In genomic region chr2:135836426-135836825, GRCm38 (mm10) we compare ENCODE assay signal across 19 mouse cellular contexts.
DNase-seq lines count a peak whose midpoint lies in the region; ATAC-seq lines count a peak whose summit lies in the region.
"Had no signal": no experiment of that assay in that cellular context is flagged by ENCODE, and none has a peak within 500 bp of the region (broad histone marks: within the 10 kb centered on the region; RNA-seq: fewer than 3 reads in every experiment).

No protein-coding gene starts in this region.

- H3K4me1 ChIP-seq in midbrain, embryonic 11.5 days (ENCODE audit: control insufficient read depth, insufficient read depth, low read length): no peaks in the 10 kb centered on the region
- no peaks in the 10 kb centered on the region for H3K4me1 ChIP-seq in midbrain, embryonic 14.5 days (ENCODE audit: control insufficient read depth, insufficient read depth, low read length)
- H3K4me1 ChIP-seq: hindbrain, embryonic 15.5 days; limb, embryonic 15.5 days had no signal

- H3K27ac ChIP-seq in midbrain, embryonic 11.5 days (ENCODE audit: low read depth, low read length): no peak overlapping the region
- no peak overlapping the region for H3K27ac ChIP-seq in midbrain, embryonic 14.5 days (replicated peaks; ENCODE audit: low read depth, low read length)
- H3K27ac ChIP-seq: hindbrain, embryonic 15.5 days; limb, embryonic 15.5 days; liver, embryonic 14.5 days; midbrain, embryonic 13.5 days had no signal

- H3K36me3 ChIP-seq in midbrain, embryonic 11.5 days (ENCODE audit: control insufficient read depth, insufficient read depth, low read length): no peaks in the 10 kb centered on the region
- H3K36me3 ChIP-seq in midbrain, embryonic 14.5 days (ENCODE audit: control insufficient read depth, insufficient read depth, low read length): no peaks in the 10 kb centered on the region
- H3K36me3 ChIP-seq: heart, embryonic 12.5 days; hindbrain, embryonic 15.5 days; limb, embryonic 15.5 days; midbrain, embryonic 13.5 days had no signal

- no peak overlapping the region for H3K4me2 ChIP-seq in midbrain, embryonic 11.5 days
- H3K4me2 ChIP-seq in midbrain, embryonic 14.5 days (ENCODE audit: low read length): no peak overlapping the region
- H3K4me2 ChIP-seq: heart, embryonic 12.5 days; hindbrain, embryonic 15.5 days; limb, embryonic 15.5 days; lung, embryonic 14.5 days; midbrain, embryonic 13.5 days had no signal

- intact Hi-C loops in heart, postnatal 25 days (cut with DNase I): no loop called here

- peak; percentile 75 for DNase-seq in heart, adult 11 months
- DNase-seq in heart, postnatal 25 days (ENCODE audit: low spot score): no peak
- DNase-seq in midbrain, embryonic 11.5 days (ENCODE audit: low spot score, missing footprints): peak; percentile 35
- DNase-seq in midbrain, embryonic 14.5 days: no peak
- peak; percentile 94 for DNase-seq in cerebellum, adult 9-11 months
- DNase-seq in spleen, postnatal 36 days (ENCODE audit: low spot score in 2 of 2): no peak
- no peak for DNase-seq in layer of hippocampus, adult 11-12 months (ENCODE audit: low spot score)
- DNase-seq: adrenal gland, postnatal 25 days; kidney, postnatal 36 days; lung, embryonic 14.5 days; right cerebral cortex, postnatal 25 days; thymus, postnatal 14 days had no signal

- ATAC-seq in midbrain, embryonic 11.5 days (ENCODE audit: low FRiP score): no peak
- ATAC-seq in midbrain, embryonic 14.5 days (ENCODE audit: low FRiP score, low TSS enrichment): no peak
- ATAC-seq: CD4-positive, CD25-positive, alpha-beta regulatory T cell, adult 4 months; intestine, embryonic 16.5 days; midbrain, embryonic 13.5 days had no signal

- WGBS in midbrain, embryonic 11.5 days: 87% methylated on average over 3 of the region's 3 CpGs
- WGBS in midbrain, embryonic 14.5 days: 83% methylated on average over 3 of the region's 3 CpGs

- H3K9ac ChIP-seq in midbrain, embryonic 11.5 days (ENCODE audit: low read length): no peak overlapping the region
- H3K9ac ChIP-seq in midbrain, embryonic 14.5 days (replicated peaks; ENCODE audit: low read length): no peak overlapping the region
- H3K9ac ChIP-seq: heart, embryonic 12.5 days; hindbrain, embryonic 15.5 days; limb, embryonic 15.5 days; liver, embryonic 14.5 days; lung, embryonic 14.5 days; midbrain, embryonic 13.5 days had no signal

- H3K9me3 ChIP-seq in midbrain, embryonic 11.5 days (ENCODE audit: control insufficient read depth, low read length): no peaks in the 10 kb centered on the region
- H3K9me3 ChIP-seq in midbrain, embryonic 14.5 days (ENCODE audit: control insufficient read depth, low read length): no peaks in the 10 kb centered on the region
- H3K9me3 ChIP-seq: heart, embryonic 12.5 days; hindbrain, embryonic 15.5 days; limb, embryonic 15.5 days; midbrain, embryonic 13.5 days had no signal

- H3K4me3 ChIP-seq in midbrain, embryonic 11.5 days (ENCODE audit: low read depth, low read length): no peak overlapping the region
- H3K4me3 ChIP-seq in midbrain, embryonic 14.5 days (replicated peaks; ENCODE audit: low read depth, low read length): no peak overlapping the region
- H3K4me3 ChIP-seq: heart, embryonic 12.5 days; hindbrain, embryonic 15.5 days; limb, embryonic 15.5 days; midbrain, embryonic 13.5 days had no signal

- no peaks in the 10 kb centered on the region for H3K27me3 ChIP-seq in midbrain, embryonic 11.5 days (ENCODE audit: control insufficient read depth, insufficient read depth, low read length)
- H3K27me3 ChIP-seq in midbrain, embryonic 14.5 days (ENCODE audit: control insufficient read depth, insufficient read depth, low read length): no peaks in the 10 kb centered on the region
- H3K27me3 ChIP-seq: heart, embryonic 12.5 days; hindbrain, embryonic 15.5 days; limb, embryonic 15.5 days; midbrain, embryonic 13.5 days had no signal

Comparison
In these comparisons a context has a peak if more than half of its experiments do, and no peak if none do; other contexts are left out.
1. DNase-seq: peak in heart, adult 11 months (single experiment), midbrain, embryonic 11.5 days (single experiment) and cerebellum, adult 9-11 months (single experiment); none in heart, postnatal 25 days (single experiment), midbrain, embryonic 14.5 days (single experiment), spleen, postnatal 36 days (0 of 2) and layer of hippocampus, adult 11-12 months (single experiment).